8 mouse cellular contexts compared by ENCODE assay signal in the genomic region with DNA sequence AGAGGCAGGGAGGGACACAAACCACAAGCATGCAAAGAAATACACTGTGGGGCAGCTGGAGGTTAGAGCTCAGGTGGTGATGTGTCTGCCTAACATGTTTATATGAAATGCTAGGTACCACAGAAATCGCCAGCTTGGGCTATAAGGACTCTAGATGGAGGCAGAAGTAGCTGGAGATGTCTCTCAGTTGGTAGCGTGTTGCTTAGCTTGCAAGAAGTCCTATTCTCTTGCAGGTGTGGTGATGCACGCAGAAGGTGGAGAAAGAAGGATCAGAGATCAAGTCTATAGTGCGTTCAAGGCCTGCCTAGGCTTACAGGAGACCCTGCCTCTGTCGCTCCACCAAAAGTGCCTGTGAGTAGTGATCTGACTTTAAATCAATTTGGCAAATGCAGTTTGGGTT. TPM values are rescaled to one million over a fixed set of nuclear protein-coding genes. Genes with fewer than 3 reads are reported as not detected.
DNase-seq lines count a peak whose midpoint lies in the region; ATAC-seq and TF ChIP-seq lines count a peak whose summit lies in the region.

No protein-coding gene starts in this region.

- H3K27ac ChIP-seq in heart, embryonic 12.5 days (ENCODE audit: poor library complexity, severe bottlenecking): peak overlapping the region; percentile 99; the same call in 1 of the 2 replicates
- peak overlapping the region; percentile 98 for H3K27ac ChIP-seq in forebrain, embryonic 16.5 days (ENCODE audit: low read length)
- H3K27ac ChIP-seq in liver, postnatal 0 days (ENCODE audit: low read depth): peak overlapping the region; percentile 96; the same call in 1 of the 2 replicates

- TF ChIP-seq EP300 in liver, postnatal 0 days (IDR thresholded peaks at IDR 0.05; ENCODE audit: low read depth): no peak

- no peak for TF ChIP-seq CTCF in E14TG2a.4 (conservative IDR thresholded peaks at IDR 0.05; ENCODE audit: low read length)
- no peak for TF ChIP-seq CTCF in liver, postnatal 0 days (IDR thresholded peaks at IDR 0.05; ENCODE audit: low read depth)

- ATAC-seq in heart, embryonic 12.5 days (ENCODE audit: insufficient number of reproducible peaks, low FRiP score): no peak
- ATAC-seq in forebrain, embryonic 16.5 days: no peak
- no peak for ATAC-seq in liver, postnatal 0 days

- WGBS in heart, embryonic 12.5 days: 79% methylated on average over 5 of the region's 5 CpGs
- WGBS in forebrain, embryonic 16.5 days: 79% methylated on average over 5 of the region's 5 CpGs
- WGBS in liver, postnatal 0 days (ENCODE audit: insufficient replicate concordance): 87% methylated on average over 5 of the region's 5 CpGs

- no peak overlapping the region for H3K4me3 ChIP-seq in heart, embryonic 12.5 days
- peak overlapping the region; percentile 92 for H3K4me3 ChIP-seq in E14TG2a.4 (replicated peaks; ENCODE audit: low read length)
- no peak overlapping the region for H3K4me3 ChIP-seq in forebrain, embryonic 16.5 days (replicated peaks; ENCODE audit: low read length)
- H3K4me3 ChIP-seq in liver, postnatal 0 days (ENCODE audit: low read depth, low read length): no peak overlapping the region

- H3K9me3 ChIP-seq in heart, embryonic 12.5 days (replicated peaks): no peaks in the 10 kb centered on the region
- no peaks in the 10 kb centered on the region for H3K9me3 ChIP-seq in E14TG2a.4 (ENCODE audit: low read length)
- no peaks in the 10 kb centered on the region for H3K9me3 ChIP-seq in forebrain, embryonic 16.5 days (ENCODE audit: control insufficient read depth, low read length)
- no peaks in the 10 kb centered on the region for H3K9me3 ChIP-seq in liver, postnatal 0 days (ENCODE audit: low read length)

- H3K9ac ChIP-seq in heart, embryonic 12.5 days: no peak overlapping the region
- H3K9ac ChIP-seq in forebrain, embryonic 16.5 days (replicated peaks; ENCODE audit: low read depth, low read length): no peak overlapping the region
- no peak overlapping the region for H3K9ac ChIP-seq in liver, postnatal 0 days (replicated peaks)

- DNase-seq in heart, adult 18-20 months: no peak
- DNase-seq in liver, postnatal 0 days: no peak
- DNase-seq in thymus, postnatal 4 days: no peak
- DNase-seq in urinary bladder, postnatal 36 days (ENCODE audit: low spot score in 2 of 2): no peak
- no peak for DNase-seq in adipocyte (ENCODE audit: low spot score)

- peaks cover 41% of the 10 kb centered on the region for H3K4me1 ChIP-seq in heart, embryonic 12.5 days (replicated peaks)
- H3K4me1 ChIP-seq in E14TG2a.4 (replicated peaks; ENCODE audit: low read depth, low read length): peaks cover 77% of the 10 kb centered on the region
- peaks cover 27% of the 10 kb centered on the region for H3K4me1 ChIP-seq in forebrain, embryonic 16.5 days (replicated peaks; ENCODE audit: control insufficient read depth, insufficient read depth, low read length)
- peaks cover 26% of the 10 kb centered on the region for H3K4me1 ChIP-seq in liver, postnatal 0 days (ENCODE audit: insufficient read depth)

- H3K4me2 ChIP-seq in heart, embryonic 12.5 days: peak overlapping the region; percentile 77
- peak overlapping the region; percentile 58; the same call in 1 of the 2 replicates for H3K4me2 ChIP-seq in forebrain, embryonic 16.5 days (ENCODE audit: low read length)
- H3K4me2 ChIP-seq in liver, postnatal 0 days (ENCODE audit: low read depth, low read length): peak overlapping the region; percentile 92; the same call in 1 of the 2 replicates

- H3K27me3 ChIP-seq in heart, embryonic 12.5 days (replicated peaks): no peaks in the 10 kb centered on the region
- no peaks in the 10 kb centered on the region for H3K27me3 ChIP-seq in E14TG2a.4 (ENCODE audit: insufficient read depth, low read length)
- no peaks in the 10 kb centered on the region for H3K27me3 ChIP-seq in forebrain, embryonic 16.5 days (replicated peaks; ENCODE audit: control insufficient read depth, insufficient read depth, low read length)
- no peaks in the 10 kb centered on the region for H3K27me3 ChIP-seq in liver, postnatal 0 days (ENCODE audit: insufficient read depth, low read length)

- peaks cover 8% of the 10 kb centered on the region; the same call in 1 of the 2 replicates for H3K36me3 ChIP-seq in heart, embryonic 12.5 days
- H3K36me3 ChIP-seq in E14TG2a.4 (ENCODE audit: insufficient read depth, low read length): peaks cover 16% of the 10 kb centered on the region
- H3K36me3 ChIP-seq in forebrain, embryonic 16.5 days (ENCODE audit: control insufficient read depth, insufficient read depth): no peaks in the 10 kb centered on the region
- 0 out of 2 replicates have a peak, but pooled peaks cover 4% of the 10 kb centered on the region for H3K36me3 ChIP-seq in liver, postnatal 0 days (replicated peaks; ENCODE audit: insufficient read depth, low read length)

RNA-seq across cellular contexts. Expression of a gene that starts 1.5 kb away (rescaled TPM):
- polyA plus RNA-seq in heart, embryonic 12.5 days (2016; fragmentation: Nextera tagmentation; extraction: Ambion mirVana): 54.0 and 54.7 TPM in 2 replicates
- total RNA-seq in heart, adult 18-20 months (2021): 10 to 100 TPM; 40.3 to 45.2 TPM
- 61.3 and 67.4 TPM in 2 replicates for polyA plus RNA-seq in forebrain, embryonic 16.5 days (2015; fragmentation: Nextera tagmentation; extraction: Ambion mirVana)
- polyA plus RNA-seq in liver, postnatal 0 days (2015; fragmentation: Nextera tagmentation; extraction: Ambion mirVana): 12.9 and 14.8 TPM in 2 replicates

RNA-seq across cellular contexts. Expression of a gene that starts 20.2 kb away (rescaled TPM):
- polyA plus RNA-seq in heart, embryonic 12.5 days (2016; fragmentation: Nextera tagmentation; extraction: Ambion mirVana): 0.84 TPM in 1 of 2 replicates, not detected in the other
- total RNA-seq in heart, adult 18-20 months (2021): not detected
- polyA plus RNA-seq in forebrain, embryonic 16.5 days (2015; fragmentation: Nextera tagmentation; extraction: Ambion mirVana): not detected in 2 replicates
- polyA plus RNA-seq in liver, postnatal 0 days (2015; fragmentation: Nextera tagmentation; extraction: Ambion mirVana): 3.4 TPM in 2 replicates

RNA-seq across cellular contexts. Expression of a gene that starts 23.9 kb away (rescaled TPM):
- 0.15 and 0.47 TPM in 2 replicates for polyA plus RNA-seq in heart, embryonic 12.5 days (2016; fragmentation: Nextera tagmentation; extraction: Ambion mirVana)
- total RNA-seq in heart, adult 18-20 months (2021): under 1 TPM; 0.10 to 0.27 TPM
- 0.19 and 0.30 TPM in 2 replicates for polyA plus RNA-seq in forebrain, embryonic 16.5 days (2015; fragmentation: Nextera tagmentation; extraction: Ambion mirVana)
- 0.07 TPM in 1 of 2 replicates, not detected in the other for polyA plus RNA-seq in liver, postnatal 0 days (2015; fragmentation: Nextera tagmentation; extraction: Ambion mirVana)

RNA-seq across cellular contexts. Expression of a gene that starts 24.0 kb away (rescaled TPM):
- 26.2 and 26.8 TPM in 2 replicates for polyA plus RNA-seq in heart, embryonic 12.5 days (2016; fragmentation: Nextera tagmentation; extraction: Ambion mirVana)
- total RNA-seq in heart, adult 18-20 months (2021): 1 to 10 TPM; 3.5 to 7.1 TPM
- 4.9 and 6.0 TPM in 2 replicates for polyA plus RNA-seq in forebrain, embryonic 16.5 days (2015; fragmentation: Nextera tagmentation; extraction: Ambion mirVana)
- 7.4 and 8.2 TPM in 2 replicates for polyA plus RNA-seq in liver, postnatal 0 days (2015; fragmentation: Nextera tagmentation; extraction: Ambion mirVana)

RNA-seq across cellular contexts. Expression of a gene that starts 33.1 kb away (rescaled TPM):
- 40.5 and 40.8 TPM in 2 replicates for polyA plus RNA-seq in heart, embryonic 12.5 days (2016; fragmentation: Nextera tagmentation; extraction: Ambion mirVana)
- 10 to 100 TPM; 26.3 to 27.9 TPM for total RNA-seq in heart, adult 18-20 months (2021)
- polyA plus RNA-seq in forebrain, embryonic 16.5 days (2015; fragmentation: Nextera tagmentation; extraction: Ambion mirVana): 9.7 and 11.0 TPM in 2 replicates
- polyA plus RNA-seq in liver, postnatal 0 days (2015; fragmentation: Nextera tagmentation; extraction: Ambion mirVana): 12.6 and 19.8 TPM in 2 replicates
